Mouse (Mus musculus): ENCODE results near the gene Sgsh. TPM values are rescaled to one million over a fixed set of nuclear protein-coding genes. Genes with fewer than 3 reads are reported as not detected.

Sgsh gene
- polyA plus RNA-seq, 1 experiment from 2014 or later: 12.6 TPM

DNA sequence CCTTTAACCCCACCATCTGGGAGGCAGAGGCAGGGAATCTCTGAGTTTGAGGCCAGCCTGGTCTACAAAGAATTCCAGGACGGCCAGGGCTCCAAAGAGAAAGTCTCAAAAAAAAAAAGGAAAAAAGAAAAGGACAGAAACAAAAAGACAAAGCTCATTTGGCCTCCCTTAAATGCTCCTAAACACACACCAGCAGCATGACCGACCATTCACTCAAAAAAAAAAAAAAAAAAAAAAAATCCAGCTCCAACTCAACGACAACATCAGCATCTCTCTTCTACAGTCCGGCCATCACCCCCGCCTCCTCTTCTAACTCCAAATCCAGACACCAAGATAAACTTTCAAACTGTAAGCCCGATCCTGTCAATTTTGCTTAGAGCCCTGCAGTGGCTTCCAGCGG lies 56.4 kb downstream of the Sgsh start:
- Histone ChIP-seq H3K36me3 (ENCODE audit: insufficient read depth, low read length) (peaks cover 23% of the 10 kb centered on the region), H3K27ac (ENCODE audit: low read length) (no peak overlapping the region), H3K9ac (replicated peaks; ENCODE audit: low read depth) (peak overlapping the region; percentile 96), H3K4me3 (ENCODE audit: low read depth, low read length) (peak overlapping the region; percentile 90), H3K9me3 (ENCODE audit: low read length) (no peaks in the 10 kb centered on the region), H3K4me2 (replicated peaks; ENCODE audit: low read depth, low read length) (peak overlapping the region; percentile 76), H3K4me1 (ENCODE audit: insufficient read depth, low read depth, low read length) (peaks cover 4% of the 10 kb centered on the region; the same call in 1 of the 2 replicates), H3K27me3 (replicated peaks; ENCODE audit: insufficient read depth, low read length) (no peaks in the 10 kb centered on the region)
- ATAC-seq: no peak
- WGBS: 7% methylated on average over 6 of the region's 7 CpGs
- TF ChIP-seq EP300 (IDR thresholded peaks at IDR 0.05) (no peak), CTCF (IDR thresholded peaks at IDR 0.05) (no peak)
- DNase-seq (ENCODE audit: low spot score): peak; percentile 14

DNA sequence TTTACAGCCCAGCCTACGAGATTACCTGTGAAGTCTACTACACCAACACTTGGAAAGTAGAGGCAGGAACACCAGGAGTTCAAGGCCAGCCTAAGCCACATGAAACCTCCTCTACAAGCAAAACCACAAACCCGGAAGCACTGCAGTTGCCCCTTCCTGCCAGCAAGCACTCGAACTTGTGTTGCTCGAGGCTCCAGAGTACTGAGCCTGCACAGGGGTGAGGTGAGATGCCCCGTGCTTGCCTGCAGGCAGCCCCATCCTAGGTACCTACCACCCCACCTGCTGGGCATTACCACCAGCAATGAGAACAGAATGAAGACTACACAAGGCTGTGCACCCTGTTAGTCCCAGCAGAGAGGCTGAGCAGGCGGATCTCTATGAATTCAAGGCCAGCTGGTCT lies 57.3 kb downstream of the Sgsh start:
- H3K27ac ChIP-seq (ENCODE audit: low read length): no peak overlapping the region
- TF ChIP-seq CTCF (IDR thresholded peaks at IDR 0.05): peak; percentile 16; the same call in 1 of the 2 replicates
- no peak for TF ChIP-seq EP300 (IDR thresholded peaks at IDR 0.05)
- H3K9me3 ChIP-seq (ENCODE audit: low read length): no peaks in the 10 kb centered on the region
- H3K4me1 ChIP-seq (ENCODE audit: insufficient read depth, low read depth, low read length): peaks cover 4% of the 10 kb centered on the region; the same call in 1 of the 2 replicates
- WGBS: 68% methylated on average over 6 of the region's 6 CpGs
- DNase-seq (ENCODE audit: low spot score) (no peak), ATAC-seq (no peak)
- no peak overlapping the region for H3K9ac ChIP-seq (replicated peaks; ENCODE audit: low read depth)
- no peaks in the 10 kb centered on the region for H3K27me3 ChIP-seq (replicated peaks; ENCODE audit: insufficient read depth, low read length)
- H3K4me2 ChIP-seq (replicated peaks; ENCODE audit: low read depth, low read length): no peak overlapping the region
- H3K4me3 ChIP-seq (ENCODE audit: low read depth, low read length): no peak overlapping the region
- peaks cover 31% of the 10 kb centered on the region for H3K36me3 ChIP-seq (ENCODE audit: insufficient read depth, low read length)

MicroRNAs encoded within 50 kb of the gene (microRNA counts, 519-probe panel; counts per million panel counts)
- microRNA mmu-miR-1932: not detected

Small RNA genes within 50 kb of the gene (microRNA-seq; reads per million reads assigned to microRNA genes)
- gene Mir1932: not detected

Other genes starting within 250 kb of the Sgsh start
- gene Tbc1d16, start 127.0 kb downstream of the Sgsh start, polyA plus RNA-seq (2015; fragmentation: Nextera tagmentation; extraction: Ambion mirVana): 11.9 and 12.9 TPM in 2 replicates
- 6.1 and 6.3 TPM in 2 replicates for gene Ccdc40, start 127.0 kb downstream of the Sgsh start, polyA plus RNA-seq (2015; fragmentation: Nextera tagmentation; extraction: Ambion mirVana)
- 39.1 and 45.1 TPM in 2 replicates for gene Gaa, start 87.6 kb downstream of the Sgsh start, polyA plus RNA-seq (2015; fragmentation: Nextera tagmentation; extraction: Ambion mirVana)
- 187 and 207 TPM in 2 replicates for gene Eif4a3, start 55.4 kb downstream of the Sgsh start, polyA plus RNA-seq (2015; fragmentation: Nextera tagmentation; extraction: Ambion mirVana)
- 0.06 TPM in 1 of 2 replicates, not detected in the other for gene Card14, start 47.8 kb downstream of the Sgsh start, polyA plus RNA-seq (2015; fragmentation: Nextera tagmentation; extraction: Ambion mirVana)
- 11.6 and 12.0 TPM in 2 replicates for gene Slc26a11, start within 50 bp of the Sgsh start, polyA plus RNA-seq (2015; fragmentation: Nextera tagmentation; extraction: Ambion mirVana)
- gene Rnf213, start 37.6 kb upstream of the Sgsh start, polyA plus RNA-seq (2015; fragmentation: Nextera tagmentation; extraction: Ambion mirVana): 8.2 and 9.7 TPM in 2 replicates
- 10.2 and 10.3 TPM in 2 replicates for gene Endov, start 135.8 kb upstream of the Sgsh start, polyA plus RNA-seq (2015; fragmentation: Nextera tagmentation; extraction: Ambion mirVana)
- gene Nptx1, start 192.2 kb upstream of the Sgsh start, polyA plus RNA-seq (2015; fragmentation: Nextera tagmentation; extraction: Ambion mirVana): 1.7 and 2.1 TPM in 2 replicates
- gene Rptor, start 247.4 kb upstream of the Sgsh start, polyA plus RNA-seq (2015; fragmentation: Nextera tagmentation; extraction: Ambion mirVana): 5.3 and 5.6 TPM in 2 replicates

Measured in lung, postnatal 0 days (tissue).